Mouse (Mus musculus) left cerebral cortex, adult 11 months (tissue): ENCODE results near the gene Serpina1e.
"Not testable (repeated sequence)": the region's sequence is repeated elsewhere in the genome, so short reads cannot be mapped to it uniquely, and the experiment has no call there.

Source experiments
- DNase-seq: peaks from one replicate; pipeline ENCODE4 v3.0.0; 2022; ENCODE audit warnings: low spot score

Serpina1e gene

DNA sequence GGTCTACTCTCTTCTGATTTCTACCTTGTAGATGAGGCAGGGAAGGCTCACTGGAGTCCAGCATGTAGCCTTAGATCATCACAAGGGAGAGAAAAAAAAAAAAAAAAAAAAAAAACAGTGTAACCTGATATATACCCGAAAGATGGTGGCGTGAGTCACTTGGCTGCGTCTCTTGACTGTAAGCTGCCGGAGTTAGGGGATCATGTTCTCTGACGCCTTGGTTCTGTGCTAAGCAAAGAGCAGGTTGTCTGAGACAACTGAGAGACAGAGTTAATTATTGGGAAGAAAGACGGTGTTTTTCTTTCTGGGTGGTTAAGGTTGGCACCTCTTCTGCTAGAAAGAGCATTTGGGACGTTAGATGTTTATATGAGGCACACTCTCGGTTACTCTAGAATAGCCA is 4.1 kb upstream of the Serpina1e start:
- DNase-seq = no peak

DNA sequence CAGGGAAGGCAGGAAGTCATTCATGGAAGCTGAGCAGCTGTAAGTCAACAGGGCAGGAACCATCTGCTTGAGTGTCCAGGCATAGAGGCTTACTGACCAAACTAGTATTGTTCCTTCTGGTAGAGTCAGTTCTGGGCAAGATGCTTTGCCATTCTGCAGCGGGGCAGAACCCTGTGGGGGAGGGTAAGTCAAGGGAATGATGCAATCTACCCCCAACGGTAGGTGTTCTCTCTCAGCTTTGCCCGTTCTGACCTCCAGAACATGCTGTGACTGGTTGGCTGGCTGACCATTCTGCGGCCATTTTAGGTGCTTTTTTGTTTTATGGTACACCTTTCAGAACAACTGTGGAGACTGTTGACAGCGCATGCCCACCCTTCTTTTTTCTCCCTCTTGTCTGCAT is 3.6 kb upstream of the Serpina1e start:
- DNase-seq = no peak

DNA sequence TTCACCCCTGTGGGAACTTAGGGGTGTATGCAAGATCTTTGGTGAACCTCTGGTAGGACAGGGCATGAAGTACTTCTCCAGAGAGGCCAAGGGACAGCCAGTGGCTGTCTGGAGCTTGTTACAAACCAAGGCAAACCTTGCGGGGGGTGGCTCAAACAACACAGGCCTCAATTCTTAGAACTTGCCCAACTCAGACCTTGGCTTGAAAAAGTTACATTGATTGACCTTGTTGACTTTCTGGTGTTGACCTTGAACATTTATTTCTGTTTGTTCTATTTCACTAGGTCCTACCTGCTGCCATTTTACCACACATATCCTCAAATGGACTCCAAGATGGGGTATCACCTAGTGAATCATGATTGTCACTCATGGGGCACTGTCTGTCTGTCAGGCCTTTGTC is 2.9 kb upstream of the Serpina1e start:
- no peak for DNase-seq

DNA sequence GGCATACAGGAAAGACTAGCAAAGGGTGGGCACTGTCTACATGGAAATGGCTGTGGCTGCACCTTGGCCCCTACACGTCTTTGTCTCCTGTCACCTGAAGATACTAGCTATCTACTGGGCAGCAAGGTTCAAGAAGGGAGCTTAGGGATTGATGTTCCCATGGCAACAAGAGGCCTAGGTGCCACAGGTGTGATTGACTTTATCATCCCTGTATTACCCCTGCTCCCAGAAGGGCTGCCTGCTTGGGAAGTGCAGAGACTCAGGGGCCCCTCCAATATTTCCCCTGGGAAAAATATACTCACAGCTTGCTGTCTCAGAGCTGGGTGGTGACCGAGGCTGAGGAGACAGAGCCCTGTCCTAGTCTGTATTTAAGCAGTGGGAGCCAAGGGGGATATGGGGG is 2.2 kb downstream of the Serpina1e start:
- not testable (repeated sequence) for DNase-seq

DNA sequence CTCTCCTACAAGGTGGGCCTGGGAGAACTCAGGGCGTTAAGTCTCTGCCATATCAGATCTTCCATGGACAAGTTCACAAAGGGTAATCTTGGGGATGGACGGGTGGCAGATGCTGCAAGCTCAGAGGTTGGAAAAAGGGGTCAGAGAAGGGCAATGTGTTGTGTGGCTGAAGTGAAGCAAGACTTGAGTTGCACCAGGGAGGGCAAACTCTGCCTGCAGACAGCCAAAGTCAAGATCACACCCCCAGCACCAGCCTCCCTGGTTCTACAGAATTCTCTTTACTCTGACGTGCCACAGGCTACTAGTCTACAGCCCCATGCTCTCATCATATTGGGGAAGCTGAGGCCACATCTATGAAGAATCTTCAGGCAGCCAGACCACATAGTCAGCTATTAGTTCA is 5.8 kb downstream of the Serpina1e start:
- DNase-seq = not testable (repeated sequence)

DNA sequence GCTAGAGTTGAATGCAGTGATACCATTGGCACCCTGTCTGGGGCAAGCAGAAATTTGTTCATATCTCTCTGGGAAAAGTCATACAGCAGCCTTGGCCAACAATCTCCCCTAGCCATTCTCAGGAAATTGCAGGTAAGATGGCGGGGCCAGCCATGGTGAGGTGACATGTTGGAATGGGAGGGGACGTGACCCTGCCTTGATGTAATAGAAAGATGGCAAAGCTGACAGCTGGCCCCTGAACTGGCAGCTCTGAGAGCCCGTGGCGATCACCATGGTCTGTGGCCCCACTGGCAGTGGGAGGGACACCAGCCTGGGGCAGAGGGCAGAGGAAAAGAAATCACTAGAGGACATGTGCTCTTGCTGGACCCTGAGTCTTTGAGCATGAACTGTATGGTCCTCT is 12.5 kb downstream of the Serpina1e start:
- DNase-seq = no peak

DNA sequence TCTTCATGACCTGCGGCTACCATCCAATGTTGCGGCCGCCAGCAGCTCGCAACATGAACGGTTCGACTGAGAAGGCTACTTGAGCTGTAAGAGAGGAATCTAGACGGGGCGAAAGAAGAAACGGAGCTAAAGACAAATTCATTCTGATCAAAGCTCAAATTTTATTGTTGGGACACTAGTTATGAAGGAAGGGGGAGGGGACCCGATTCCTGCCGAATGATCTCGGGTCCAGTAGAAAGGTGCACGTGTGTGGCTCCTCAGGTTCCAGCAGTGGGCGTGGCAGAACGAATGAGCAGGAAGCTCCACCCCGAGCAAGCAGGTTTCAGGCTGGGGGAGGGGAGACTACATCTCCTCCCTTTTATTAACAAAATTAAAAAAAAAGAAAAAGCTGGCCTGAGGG is 49.6 kb downstream of the Serpina1e start:
- DNase-seq = not testable (repeated sequence)

DNA sequence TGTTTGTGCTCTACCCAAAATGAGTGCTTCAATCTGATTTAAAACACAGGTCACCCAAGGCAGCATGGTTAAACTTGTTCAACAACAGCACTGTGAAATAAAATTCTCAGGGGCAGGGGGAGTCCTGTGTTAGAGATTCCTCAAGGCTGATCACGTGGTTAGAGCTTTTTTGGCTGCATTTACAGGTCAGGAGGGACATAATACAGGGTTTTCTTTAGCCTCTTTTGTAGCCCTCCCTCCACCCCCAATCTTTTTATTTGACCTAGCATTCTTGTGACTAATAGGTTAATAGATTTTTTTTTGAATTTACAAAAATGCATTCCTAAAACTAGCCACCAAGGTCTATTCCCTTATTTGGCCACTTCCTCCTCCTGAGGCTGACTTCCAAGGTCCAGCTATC is 51.0 kb downstream of the Serpina1e start:
- DNase-seq = not testable (repeated sequence)

DNA sequence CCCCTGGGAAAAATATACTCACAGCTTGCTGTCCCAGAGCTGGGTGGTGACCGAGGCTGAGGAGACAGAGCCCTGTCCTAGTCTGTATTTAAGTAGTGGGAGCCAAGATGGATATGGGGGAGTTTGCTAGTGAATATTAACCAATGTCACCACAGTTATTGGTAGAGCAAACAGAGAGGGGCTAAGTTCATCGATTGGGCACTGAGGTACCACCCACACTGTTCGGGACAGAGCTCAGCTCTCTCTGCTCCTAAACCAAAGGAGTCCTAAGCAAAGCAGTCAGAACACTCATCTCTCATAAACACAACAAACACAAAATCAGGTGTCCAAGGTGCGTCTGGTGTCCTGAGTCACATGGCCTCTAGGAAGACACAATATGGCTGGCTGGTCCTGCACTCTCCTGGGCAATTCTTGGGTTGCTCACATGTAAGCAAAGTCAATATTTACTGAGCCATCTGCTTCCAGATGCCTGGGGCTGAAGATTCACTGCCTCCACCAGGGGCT is 53.9 kb downstream of the Serpina1e start, which contains the start of gene Serpina1c:
Gene Serpina1c, minus strand, starts transcription at position 51 of the 504 bp plus-strand sequence.
- DNase-seq = not testable (repeated sequence)

DNA sequence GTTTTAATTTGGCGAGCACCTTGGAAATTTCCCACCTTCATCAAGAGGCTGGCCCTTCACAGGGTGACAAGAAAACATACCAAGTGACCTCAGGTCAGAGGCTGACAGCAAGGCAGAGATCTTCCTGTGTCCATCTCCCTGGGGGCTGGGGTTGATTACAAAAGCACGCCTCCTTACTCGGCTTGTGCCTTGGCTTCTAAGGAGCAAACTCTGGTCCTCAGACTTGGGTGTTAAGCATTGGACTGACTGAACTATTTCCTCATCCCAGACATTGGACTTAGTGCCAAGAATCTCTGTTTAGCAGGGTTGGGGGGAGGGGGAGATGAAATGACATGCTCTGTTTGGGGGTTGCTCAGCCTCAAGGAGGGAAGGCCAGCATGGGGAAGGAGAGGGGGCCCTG is 56.8 kb downstream of the Serpina1e start:
- DNase-seq = not testable (repeated sequence)
